Mouse (Mus musculus): ENCODE data around the gene Ch25h. TPM values are rescaled to one million over a fixed set of nuclear protein-coding genes. Genes with fewer than 3 reads are reported as not detected.
A peak's percentile ranks its signal among the peaks of the same experiment; 100 is the strongest.

The Ch25h gene
- total and polyA plus RNA-seq, 3 experiments = not detected

GRCm38 (mm10) chr19:34500763-34501162 lies 25.8 kb upstream of the Ch25h start:
- TF ChIP-seq POLR2A (IDR thresholded peaks at IDR 0.05; ENCODE audit: low read depth, low read length) (no peak), MAFK (IDR thresholded peaks at IDR 0.05; ENCODE audit: insufficient replicate concordance, low read length) (no peak), BHLHE40 (IDR thresholded peaks at IDR 0.05; ENCODE audit: low read depth, low read length) (no peak), NELFE (IDR thresholded peaks at IDR 0.05; ENCODE audit: low read depth, low read length) (no peak), CHD1 (IDR thresholded peaks at IDR 0.05; ENCODE audit: low read depth, low read length) (no peak), ZKSCAN1 (IDR thresholded peaks at IDR 0.05; ENCODE audit: borderline replicate concordance, low read depth, low read length) (no peak), UBTF (IDR thresholded peaks at IDR 0.05; ENCODE audit: low read depth, low read length) (no peak), USF1 (IDR thresholded peaks at IDR 0.05; ENCODE audit: low read depth, low read length) (no peak), TCF12 (IDR thresholded peaks at IDR 0.05; ENCODE audit: low read depth, low read length) (no peak), POLR2AphosphoS2 (IDR thresholded peaks at IDR 0.05; ENCODE audit: low read depth, low read length) (no peak), ELF1 (IDR thresholded peaks at IDR 0.05; ENCODE audit: low read depth, low read length) (peak; percentile 36; the same call in 1 of the 2 replicates), IRF4 (IDR thresholded peaks at IDR 0.05; ENCODE audit: low read depth, low read length) (0 out of 2 replicates have a peak, but pooled peaks have one; percentile 13), MEF2A (IDR thresholded peaks at IDR 0.05; ENCODE audit: borderline replicate concordance, low read depth, low read length) (peak; percentile 38; the same call in 1 of the 2 replicates), CHD2 (IDR thresholded peaks at IDR 0.05; ENCODE audit: low read length) (no peak), KAT2A (IDR thresholded peaks at IDR 0.05; ENCODE audit: insufficient replicate concordance, low read length) (no peak), MXI1 (IDR thresholded peaks at IDR 0.05; ENCODE audit: low read depth, low read length) (no peak), RAD21 (IDR thresholded peaks at IDR 0.05; ENCODE audit: low read depth, low read length) (peak; percentile 70), ZMIZ1 (IDR thresholded peaks at IDR 0.05; ENCODE audit: low read depth, low read length) (no peak), E2F4 (IDR thresholded peaks at IDR 0.05; ENCODE audit: insufficient replicate concordance, low read depth, low read length) (peak; percentile 95), RCOR1 (conservative IDR thresholded peaks at IDR 0.05; ENCODE audit: low read depth, low read length) (no peak), GABPA (IDR thresholded peaks at IDR 0.05; ENCODE audit: insufficient replicate concordance, low read depth, low read length) (no peak), SMC3 (IDR thresholded peaks at IDR 0.05; ENCODE audit: low read depth, low read length) (peak; percentile 89), CTCF (conservative IDR thresholded peaks at IDR 0.05 in 1 of 2, IDR thresholded peaks at IDR 0.05 in 1 of 2; ENCODE audit: low read depth in 2 of 2, low read length in 2 of 2) (peak; percentile 60 to 88), MAX (IDR thresholded peaks at IDR 0.05; ENCODE audit: low read length) (no peak), MYC (IDR thresholded peaks at IDR 0.05; ENCODE audit: low read depth, low read length) (no peak), NRF1 (IDR thresholded peaks at IDR 0.05; ENCODE audit: low read depth, low read length) (no peak), JUN (IDR thresholded peaks at IDR 0.05; ENCODE audit: insufficient read depth, low read depth, low read length) (no peak), USF2 (conservative IDR thresholded peaks at IDR 0.05; ENCODE audit: low read depth, low read length) (no peak), HCFC1 (IDR thresholded peaks at IDR 0.05; ENCODE audit: low read depth, low read length) (peak; percentile 31; the same call in 1 of the 2 replicates)
- H3K27ac ChIP-seq (ENCODE audit: insufficient read depth, low read depth) = no peak overlapping the region
- dilution Hi-C loops (cut with MboI; ENCODE audit: extremely low pct_ligation_motif_present, extremely low pct_unique_long_range_greater_than_20kb, low sequenced_read_pairs) = no loop called here
- H3K9me3 ChIP-seq (replicated peaks; ENCODE audit: low read length) = no peaks in the 10 kb centered on the region
- no peaks in the 10 kb centered on the region for H3K27me3 ChIP-seq (replicated peaks)
- in situ Hi-C loops (cut with MboI; ENCODE audit: low pct_ligation_motif_present, low pct_unique_long_range_greater_than_20kb, low sequenced_read_pairs) = no loop called here
- H3K4me3 ChIP-seq (replicated peaks in 1 of 3; ENCODE audit: low read depth in 2 of 3, low read length in 2 of 3, poor library complexity in 1 of 3) = no peak overlapping the region
- H3K4me2 ChIP-seq (ENCODE audit: insufficient read depth, low read depth, poor library complexity, severe bottlenecking) = no peak overlapping the region
- peak; percentile 90 for DNase-seq (ENCODE audit: extremely low read depth)
- H3K36me3 ChIP-seq (replicated peaks in 1 of 2; ENCODE audit: control insufficient read depth in 1 of 2, insufficient read depth in 1 of 2, low read length in 1 of 2) = peaks cover 8 to 75% of the 10 kb centered on the region in 2 experiments
- no peak overlapping the region for H3K9ac ChIP-seq (ENCODE audit: insufficient read depth, low read depth)
- peaks cover 0 to 6% of the 10 kb centered on the region in 2 experiments; a peak in 1 of 4 replicates for H3K4me1 ChIP-seq (ENCODE audit: control insufficient read depth in 1 of 2, insufficient read depth in 2 of 2)
- H3K79me2 ChIP-seq (replicated peaks; ENCODE audit: control insufficient read depth, extremely low read depth, insufficient read depth, poor library complexity, severe bottlenecking) = no peaks in the 10 kb centered on the region

All from CH12.LX (cell line).